Mouse (Mus musculus) heart, adult 8-10 months (tissue): Measurements from ENCODE around the gene Zbtb9. TPM values are rescaled to one million over a fixed set of nuclear protein-coding genes. Genes with fewer than 3 reads are reported as not detected.
A peak's percentile ranks its signal among the peaks of the same experiment; 100 is the strongest.

Experiments
- DNase-seq: peaks from one replicate; pipeline ENCODE4 v3.0.0; 2022; ENCODE audit warnings: low spot score
- total RNA-seq, 4 experiments: library from RNA; stranded (reverse); gene quantifications; 2 replicates each; pipeline ENCODE4 v1.2.4; 2022

Gene Zbtb9
- total RNA-seq, 4 experiments from 2014 or later = 1.5 to 3.4 (median 2.2) TPM; not detected in 1

DNA sequence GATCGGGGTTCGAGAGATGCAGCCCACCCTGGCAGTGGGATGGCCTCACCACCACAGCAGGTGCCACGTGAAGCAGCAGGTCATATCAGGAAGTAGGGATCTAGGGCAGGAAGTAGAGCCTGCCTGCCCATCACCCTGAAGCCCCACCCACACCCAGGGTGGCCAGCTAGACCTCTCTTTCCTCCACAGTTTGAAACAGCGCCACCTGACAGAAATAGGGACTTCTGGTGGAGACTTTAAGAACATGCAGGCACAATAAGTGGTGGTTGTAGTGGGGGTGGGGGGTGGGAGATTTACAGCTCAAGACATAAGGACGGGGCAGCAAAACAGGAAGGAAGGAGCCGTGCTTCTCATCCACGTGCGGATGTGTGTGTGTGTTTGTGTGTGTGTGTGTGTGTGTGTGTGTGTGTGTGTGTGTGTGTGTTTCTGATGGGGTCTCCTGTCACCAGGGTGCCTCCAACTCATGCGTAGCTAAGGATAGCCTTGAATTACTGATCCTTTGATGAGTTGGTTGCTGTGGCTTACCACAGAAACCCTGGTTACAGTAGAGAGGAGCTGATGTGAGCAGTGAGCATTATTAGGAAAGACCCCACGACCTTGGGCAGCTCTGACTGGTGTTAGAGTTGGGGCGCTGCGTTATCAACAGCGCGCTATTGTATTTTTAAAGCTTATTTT lies 39.2 kb downstream of the Zbtb9 start:
- DNase-seq = no peak

DNA sequence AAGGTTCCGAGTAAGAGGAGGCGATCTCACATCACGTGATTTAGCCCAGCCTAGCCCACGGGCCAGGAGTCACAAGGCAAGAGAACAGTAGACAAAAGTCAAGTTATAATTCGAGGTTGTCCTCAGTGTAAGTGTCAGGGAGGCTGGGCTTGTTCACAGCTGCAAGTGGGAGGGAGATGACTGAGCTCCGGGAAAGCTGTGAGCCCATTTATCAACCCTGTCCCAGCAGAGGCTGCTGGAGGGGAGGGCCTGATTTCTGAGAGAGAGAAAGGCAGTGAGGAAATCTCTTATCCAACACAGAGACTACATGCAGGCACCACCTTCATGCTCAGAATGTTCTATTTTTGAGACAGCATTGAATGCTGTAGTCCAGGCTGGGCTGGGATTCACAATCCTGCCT lies 39.9 kb downstream of the Zbtb9 start:
- no peak for DNase-seq

DNA sequence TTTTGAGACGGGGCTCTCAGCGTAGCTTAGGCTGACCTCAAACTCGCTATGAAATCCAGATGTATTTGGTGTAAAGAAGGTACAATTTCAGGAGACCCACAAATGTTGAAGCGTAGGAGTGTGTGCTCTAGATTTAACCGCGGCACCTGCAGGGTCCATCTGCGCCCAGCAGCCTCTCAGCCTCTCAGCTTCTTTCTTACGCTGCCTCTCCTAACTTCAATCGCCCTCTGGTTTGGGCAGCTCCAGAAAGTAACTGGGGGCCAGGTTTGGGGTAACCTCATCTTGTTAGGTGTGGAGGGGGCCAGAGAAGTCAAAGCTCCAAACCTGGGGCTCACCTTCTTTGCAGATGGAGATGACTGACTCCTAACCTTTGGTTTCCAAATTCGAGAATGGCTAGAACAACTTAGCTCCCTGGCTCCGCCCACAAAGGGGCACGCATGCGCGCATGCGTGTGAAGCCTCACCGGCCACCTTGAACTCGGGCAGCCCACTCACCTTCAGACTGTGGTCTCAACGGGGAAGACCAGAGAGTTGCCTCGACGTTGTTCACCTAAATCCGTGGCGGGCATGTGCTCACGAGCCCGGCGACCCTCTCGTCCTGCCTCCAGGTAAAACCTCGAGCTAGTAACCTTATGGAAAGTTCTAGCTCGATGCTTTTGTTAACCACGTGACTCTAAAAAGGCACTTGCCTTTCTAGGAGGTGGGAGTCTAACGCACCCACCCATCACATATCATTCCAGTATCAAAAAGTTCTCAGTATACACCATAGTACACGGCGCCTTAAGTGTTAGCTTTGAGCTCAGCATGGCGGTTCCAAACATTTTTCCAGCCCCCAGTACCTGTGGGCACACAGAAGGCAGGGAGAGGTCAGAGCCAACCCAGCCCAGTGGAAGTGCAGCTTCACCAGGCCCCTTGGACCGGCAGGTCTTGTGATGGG lies 44.9 kb downstream of the Zbtb9 start:
- peak; percentile 83 for DNase-seq

DNA sequence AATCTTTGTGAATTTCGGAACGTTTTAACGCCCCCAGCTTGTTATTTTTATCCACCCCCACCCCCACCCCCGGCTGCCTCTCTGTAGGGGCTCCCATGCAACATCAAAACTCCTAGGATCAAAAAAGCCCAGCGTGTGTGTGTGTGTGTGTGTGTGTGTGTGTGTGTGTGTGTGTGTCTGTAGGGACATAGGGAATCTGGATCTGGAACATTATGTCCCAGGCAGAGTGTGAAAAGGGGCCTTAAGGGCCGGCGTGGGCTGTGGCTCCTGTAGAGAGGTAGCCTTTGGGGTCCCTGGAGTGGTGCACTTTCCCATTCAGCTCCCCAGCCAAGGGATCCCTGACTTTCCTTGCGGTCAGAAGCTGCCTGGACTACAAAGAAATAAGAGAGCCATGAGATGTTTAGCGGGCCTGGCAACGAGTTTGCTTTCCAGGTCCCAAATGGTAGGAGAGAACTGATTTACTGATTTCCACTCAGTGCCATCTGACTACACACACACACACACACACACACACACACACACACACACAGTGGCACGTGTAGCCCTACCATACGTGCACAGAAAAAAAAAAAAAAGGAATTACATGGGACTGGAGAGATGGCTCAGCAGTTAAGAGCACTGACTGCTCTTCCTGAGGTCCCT lies 45.7 kb downstream of the Zbtb9 start:
- DNase-seq = no peak

DNA sequence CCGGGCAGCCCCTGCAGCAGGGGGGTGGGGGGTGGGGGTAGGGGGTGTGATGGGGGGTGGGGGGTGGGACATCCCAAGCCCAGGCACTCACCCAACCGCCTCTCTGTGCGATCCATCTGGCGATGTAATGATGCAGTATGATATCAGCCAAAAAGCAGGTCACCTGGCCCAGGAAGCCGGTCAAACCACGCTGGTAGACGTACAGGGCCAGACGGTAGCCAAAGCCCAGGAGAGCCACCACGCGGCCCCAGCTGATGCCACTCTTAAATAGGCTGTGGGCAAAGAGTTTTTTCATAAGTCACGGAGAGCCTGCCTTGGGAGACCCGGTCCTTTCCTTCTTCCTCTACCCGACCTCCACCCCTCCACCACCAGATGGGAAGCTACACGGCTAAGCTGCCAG lies 48.1 kb downstream of the Zbtb9 start:
- DNase-seq = no peak

DNA sequence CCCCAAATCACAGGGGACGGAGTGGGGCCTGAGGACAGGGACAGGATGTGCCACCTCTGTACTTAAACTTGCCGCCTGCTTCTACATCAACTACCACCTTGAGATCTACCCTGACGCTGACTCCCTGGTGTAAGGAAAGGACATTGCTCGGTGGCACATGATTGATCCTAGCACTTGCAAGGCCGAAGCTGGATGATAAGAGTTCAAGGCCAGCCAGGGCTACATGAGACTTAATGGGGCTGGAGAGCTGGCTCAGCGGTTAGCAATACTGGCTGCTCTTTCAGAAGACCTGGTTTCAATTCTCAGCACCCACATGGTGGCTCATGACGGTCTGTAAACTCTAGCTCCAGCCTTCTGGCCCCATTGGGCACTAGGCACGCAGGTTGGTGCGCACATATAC lies 48.8 kb downstream of the Zbtb9 start:
- DNase-seq = no peak

DNA sequence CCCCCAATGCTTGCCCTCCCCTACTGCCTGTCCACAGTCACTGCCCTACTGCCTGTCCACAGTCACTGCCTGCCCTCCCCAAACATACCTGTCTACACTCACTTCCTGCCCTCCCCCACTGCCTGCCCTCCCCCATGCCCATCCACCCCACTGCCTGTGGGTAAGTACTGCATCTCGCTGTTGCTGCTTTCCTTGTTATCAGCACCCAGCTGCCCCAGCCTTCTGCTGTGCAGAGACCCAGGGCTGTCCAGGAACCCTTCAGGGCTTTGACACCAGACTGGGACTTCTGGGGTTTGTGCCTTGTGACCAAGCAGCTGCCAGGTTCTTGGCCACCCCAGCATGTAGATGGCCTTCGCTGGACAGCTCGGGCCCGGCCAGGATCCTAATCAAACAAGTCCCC lies 50.4 kb downstream of the Zbtb9 start:
- no peak for DNase-seq

DNA sequence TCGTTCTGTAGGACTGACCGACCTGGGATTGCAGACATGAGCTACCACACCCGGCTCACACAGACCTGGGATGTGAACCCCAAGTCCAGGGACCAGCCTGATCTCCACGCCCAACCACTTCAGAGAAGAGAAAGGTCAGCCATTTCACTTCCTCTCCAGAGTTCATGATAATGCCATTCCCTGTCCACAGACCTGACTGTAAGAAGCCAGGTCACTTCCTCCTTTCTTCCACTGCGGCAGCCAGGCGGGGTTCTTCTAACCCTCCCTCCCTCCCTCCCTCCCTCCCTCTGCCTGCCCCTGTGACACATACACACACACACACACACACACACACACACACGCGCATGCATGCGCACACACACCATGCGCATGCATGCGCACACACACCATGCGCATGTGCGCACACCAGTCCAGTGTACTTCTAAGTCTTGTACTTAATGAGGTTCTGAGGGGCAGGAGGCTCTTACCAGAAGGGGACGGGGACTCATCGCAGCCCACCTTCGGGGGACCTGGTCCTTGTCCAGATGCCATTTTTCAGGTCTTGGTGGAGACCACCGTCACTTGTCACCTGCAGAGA lies 52.4 kb downstream of the Zbtb9 start:
- DNase-seq = no peak

DNA sequence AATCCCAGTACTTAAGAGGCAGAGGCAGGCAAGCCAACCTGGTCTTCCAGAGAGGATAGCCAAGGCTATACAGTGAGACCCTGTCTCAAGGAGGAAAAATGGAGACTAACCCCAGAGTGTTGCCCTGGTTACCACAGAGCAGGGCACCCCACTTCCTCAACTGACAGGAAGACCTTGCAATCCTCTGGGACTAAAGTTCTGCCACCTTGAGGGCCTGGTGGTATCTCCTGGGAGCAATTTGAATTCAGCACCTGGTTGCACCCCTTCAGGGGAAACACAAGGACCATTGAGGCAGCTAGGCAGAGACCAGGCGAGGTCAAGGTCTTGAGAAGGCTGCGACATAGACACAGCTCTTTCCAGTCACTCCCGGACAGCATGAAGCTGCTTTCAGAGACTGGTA lies 53.0 kb downstream of the Zbtb9 start:
- no peak for DNase-seq

DNA sequence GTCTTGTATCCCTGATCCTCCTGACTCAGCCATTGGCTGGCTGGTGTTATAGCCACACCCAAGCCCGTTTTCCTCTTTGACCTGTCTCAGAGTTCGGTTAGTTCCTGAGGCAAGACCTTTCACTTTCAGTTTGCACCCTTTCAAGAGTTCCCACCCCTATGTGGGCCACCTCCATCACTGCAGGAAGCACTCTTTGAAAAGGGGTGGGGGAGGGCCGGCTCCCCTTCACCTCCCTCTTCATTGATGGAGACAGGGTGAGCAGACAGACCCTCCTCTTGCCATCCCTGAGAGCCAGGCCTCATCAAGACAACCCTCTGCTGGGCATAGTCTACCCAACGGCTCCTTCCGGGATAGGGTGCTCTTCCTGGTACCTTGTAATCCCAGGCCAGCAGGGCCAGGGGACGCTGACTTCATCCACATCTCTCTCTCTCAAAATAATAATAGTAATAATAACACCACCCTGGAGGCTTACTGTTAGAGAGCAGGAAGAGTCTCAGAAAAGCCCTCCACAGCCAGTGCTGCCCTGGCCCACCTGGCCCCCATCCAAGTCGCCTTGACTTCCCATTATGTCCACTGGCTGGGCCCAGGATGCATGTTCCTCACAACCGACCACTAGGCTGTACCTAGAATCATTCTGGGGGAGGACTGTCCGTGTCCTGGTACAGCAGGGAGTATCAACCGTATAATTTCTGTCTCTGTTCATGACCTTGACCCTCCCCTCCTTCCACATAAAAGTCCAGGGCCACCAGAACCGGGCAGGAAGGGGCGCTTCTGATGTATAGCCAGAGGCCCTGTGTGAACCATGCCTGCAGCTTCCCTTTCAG lies 54.7 kb downstream of the Zbtb9 start:
- peak; percentile 58 for DNase-seq

DNA sequence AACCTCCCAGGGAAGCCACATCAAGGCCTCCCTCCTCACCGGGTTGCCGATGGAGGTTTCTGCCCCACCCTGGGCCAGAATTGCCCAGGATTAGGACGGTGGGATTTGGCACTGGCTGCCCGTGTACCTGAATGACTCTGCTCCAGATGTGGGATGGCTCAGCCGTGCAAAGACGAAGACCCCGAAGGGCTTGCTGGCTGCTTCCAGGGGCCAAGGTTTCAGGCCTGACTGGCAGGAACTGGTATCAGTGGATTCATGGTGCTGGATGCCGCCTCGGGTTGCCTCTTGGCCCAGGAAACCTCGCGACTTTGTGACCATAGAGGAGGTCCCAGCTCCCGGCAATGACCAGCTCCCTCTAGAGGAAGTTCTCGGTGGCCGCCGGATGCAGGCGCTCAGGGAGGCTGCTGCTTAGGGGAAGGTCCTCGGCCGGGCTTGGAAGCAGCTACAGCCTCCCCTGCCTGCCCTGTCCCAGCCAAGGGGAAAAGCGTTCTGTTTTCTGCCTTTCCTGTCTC lies 55.4 kb downstream of the Zbtb9 start:
- peak; percentile 93 for DNase-seq

DNA sequence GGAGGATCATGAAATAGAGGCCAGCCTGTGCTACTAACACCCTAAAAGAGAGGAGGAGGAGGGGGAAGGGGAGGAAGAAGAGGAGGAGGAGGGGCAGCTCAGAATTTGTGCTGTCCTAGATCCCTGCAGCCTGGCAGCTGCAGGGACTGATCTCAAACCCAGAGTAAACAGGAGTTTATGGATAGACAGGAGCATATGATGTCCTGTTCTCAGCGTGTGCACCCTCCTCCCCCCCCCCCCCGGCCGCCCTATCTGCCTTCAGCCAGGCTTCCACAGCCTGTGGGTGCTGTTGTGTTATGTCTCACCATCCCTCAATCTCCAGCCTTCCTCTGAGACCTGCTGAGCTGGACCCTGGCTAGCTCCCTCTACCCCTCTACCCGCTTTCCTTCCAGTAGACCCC lies 55.9 kb downstream of the Zbtb9 start, which contains the start of gene Bak1:
Gene Bak1 (minus strand): TSS at position 101 of the 400 bp plus-strand sequence.
- DNase-seq = no peak

DNA sequence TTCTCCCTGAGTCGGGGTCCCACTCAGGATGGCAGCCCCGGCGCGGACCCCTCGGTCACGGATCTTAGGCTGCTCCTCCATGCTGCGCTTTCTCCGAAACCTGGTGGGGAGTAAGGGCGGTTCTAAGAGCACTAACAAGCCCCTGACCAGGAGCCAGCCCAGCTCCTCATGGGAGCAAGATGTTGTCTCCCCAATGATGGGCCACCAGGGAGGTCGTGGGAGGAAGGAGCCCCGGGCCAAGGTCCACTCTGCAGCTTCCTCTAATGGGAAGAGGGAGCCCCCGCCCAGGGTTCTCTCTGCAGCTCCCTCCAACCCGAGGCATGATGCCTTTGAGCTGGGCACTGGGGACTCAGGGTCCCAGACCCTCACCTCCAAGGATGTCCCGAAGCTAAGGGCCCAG lies 56.5 kb downstream of the Zbtb9 start:
- DNase-seq = no peak

DNA sequence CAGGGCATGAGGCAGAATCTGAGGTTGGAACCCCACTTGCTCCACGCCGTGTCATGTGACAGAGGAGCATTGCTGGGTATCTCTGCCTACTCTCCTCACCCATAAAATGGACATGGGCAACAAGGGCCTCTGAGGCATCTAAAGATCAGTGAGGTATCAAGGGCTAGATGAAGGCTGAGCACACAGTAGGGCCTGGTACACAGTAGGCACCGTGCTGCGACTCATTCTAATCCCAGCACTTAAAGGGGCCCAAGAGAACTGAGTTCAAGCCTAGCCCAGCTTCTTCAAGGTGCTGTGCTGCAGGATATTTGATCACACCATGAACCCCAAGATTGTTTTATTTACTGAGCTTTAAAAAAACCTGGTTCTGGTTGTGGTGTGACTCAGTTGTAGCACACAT lies 57.9 kb downstream of the Zbtb9 start:
- DNase-seq = no peak

DNA sequence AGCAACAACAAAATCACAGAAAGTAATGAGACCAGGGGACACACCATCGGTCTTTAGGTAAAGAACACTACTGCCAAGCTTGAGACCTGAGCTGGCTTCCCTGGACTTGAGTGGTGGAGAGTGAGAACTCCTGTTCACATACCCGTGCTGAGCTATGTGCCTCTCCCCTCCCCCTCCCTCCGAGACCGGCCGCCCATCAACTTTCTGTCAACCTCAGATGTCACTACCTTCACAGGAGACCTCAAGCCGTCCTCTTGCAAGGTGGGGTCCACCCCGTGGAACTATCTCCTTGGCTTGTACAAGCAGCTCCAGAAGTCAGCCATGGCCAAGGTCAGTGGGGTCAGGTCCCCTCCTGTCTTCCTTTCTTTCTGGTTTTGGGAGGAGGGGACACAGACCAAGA lies 59.4 kb downstream of the Zbtb9 start:
- no peak for DNase-seq

DNA sequence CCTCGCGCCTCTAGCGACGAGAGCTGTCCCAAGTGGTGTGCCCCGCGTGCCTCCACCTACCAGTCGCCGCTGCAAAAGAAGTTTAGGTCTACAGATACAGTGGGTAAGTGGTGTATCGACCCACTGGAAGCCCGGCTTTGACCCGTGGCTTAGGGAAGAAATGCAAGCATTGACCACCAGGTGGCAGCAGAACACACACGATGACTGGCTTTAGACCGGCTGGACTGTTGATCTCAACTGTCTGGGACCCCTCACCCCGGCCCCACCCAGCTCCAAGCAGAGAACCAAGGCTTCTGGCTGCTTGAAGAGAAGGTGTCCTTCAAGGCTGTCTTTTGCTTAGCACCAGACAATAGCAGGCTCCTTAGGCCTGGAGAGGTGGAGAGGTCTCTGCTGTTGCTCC lies 59.9 kb downstream of the Zbtb9 start:
- peak; percentile 84 for DNase-seq

DNA sequence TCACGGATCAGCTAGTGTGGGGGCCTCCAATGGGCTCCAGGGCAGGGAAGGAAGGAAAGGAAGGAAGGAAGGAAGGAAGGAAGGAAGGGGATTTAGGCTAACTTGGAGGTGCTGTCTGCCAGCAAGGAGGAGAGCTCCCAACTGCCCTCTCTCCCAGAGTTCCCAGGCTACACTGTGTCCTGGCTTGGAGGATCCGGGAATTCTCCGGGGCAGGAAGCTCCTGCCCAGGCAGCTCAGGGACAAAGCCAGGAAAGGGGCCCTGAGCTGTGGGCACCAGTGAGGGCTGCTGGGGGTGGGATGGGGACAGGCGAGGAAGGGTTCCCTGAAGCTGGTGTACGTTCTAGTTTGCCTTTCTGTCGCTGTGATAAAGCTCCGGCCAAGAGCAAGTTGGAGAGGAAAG lies 63.5 kb downstream of the Zbtb9 start:
- DNase-seq = no peak

DNA sequence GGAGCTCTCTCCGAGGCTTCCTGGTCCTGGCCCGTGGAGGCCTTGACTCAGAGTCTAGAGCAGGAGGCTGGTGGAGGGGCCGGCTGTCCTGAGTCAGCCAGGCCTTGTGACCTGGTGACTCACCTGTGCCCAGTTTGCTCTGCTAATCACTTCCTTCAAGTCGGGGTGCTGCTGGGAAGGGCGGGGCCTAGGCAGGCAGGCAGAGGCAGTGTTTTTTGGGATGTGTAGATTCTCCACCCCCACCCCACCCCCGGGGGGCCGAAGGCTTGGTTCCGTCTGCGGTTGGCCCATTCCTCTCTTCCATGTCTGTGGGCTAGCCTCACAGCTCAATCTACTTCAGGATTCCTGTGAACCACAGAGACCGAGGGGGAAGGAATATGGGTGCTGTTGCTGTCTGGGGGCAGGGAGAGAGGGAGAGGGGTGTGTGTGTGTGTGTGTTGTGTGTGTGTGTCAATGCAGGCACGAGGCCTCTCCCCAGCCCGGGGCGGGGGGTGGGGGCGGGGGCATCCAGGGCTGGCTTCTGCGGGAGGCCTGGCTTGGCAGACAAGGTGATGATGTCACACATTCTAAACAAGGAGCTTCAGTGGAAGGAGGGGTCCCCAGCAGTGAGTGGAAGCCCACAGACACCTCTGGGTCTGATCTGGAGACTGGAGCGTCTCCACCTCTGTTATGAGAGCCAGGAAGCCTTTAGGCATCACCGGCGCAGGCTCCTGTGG lies 65.5 kb downstream of the Zbtb9 start:
- DNase-seq = no peak

DNA sequence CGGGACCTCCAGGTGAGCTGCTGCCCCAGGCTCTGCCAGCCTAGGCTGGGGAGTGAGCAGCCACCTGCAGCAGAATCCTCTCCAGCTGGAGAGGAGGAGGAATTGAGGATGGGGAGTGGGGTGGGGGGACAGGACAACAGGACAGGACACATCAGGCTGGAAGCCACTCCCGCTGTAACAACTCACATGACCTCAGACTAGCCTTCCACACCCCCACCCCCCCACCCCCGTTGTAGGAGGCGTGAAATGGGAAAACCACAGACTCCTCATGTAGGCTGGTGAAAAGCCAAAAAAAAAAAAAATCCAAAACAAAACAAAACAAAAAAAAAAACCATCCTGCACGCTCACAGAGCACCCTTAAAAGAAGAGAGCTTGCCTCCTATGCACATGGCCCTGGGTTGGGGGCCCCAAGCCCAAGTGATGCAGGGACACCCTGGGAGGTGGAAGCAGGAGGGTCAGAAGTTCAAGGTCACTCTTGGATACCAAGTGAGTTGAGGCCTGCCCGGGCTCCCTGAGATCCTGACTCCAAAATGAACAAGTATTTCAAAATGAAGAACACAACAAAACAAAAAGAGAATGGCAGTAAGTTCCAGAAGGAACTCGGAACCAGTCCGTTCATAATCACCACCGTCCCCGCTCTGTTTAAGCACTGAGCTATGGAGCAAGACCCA lies 66.6 kb downstream of the Zbtb9 start:
- DNase-seq = no peak
